Mouse (Mus musculus) midbrain, embryonic 14.5 days (tissue): ENCODE measurements around the gene Slc28a3. TPM values are rescaled to one million over a fixed set of nuclear protein-coding genes. Genes with fewer than 3 reads are reported as not detected.

Experiments used
- ATAC-seq: fragments of 200-750 bp; cut with Nextera tagmentation; 2 replicates; pipeline ENCODE4 v1.8.0; 2017; ENCODE audit warnings: moderate number of reproducible peaks, moderate library complexity; ENCODE audit not compliant: low FRiP score, low TSS enrichment
- DNase-seq: peaks from one replicate; pipeline ENCODE4 v3.0.0-alpha.2; 2015
- H3K27ac ChIP-seq: fragments of 300-500 bp; sonication (generic); replicated peaks from 2 replicates; pipeline ENCODE4 v1.5.1; 2014; ENCODE audit warnings: mild to moderate bottlenecking, low read depth, low read length, moderate library complexity
- H3K27me3 ChIP-seq: fragments of 300-500 bp; sonication (generic); 2 replicates; pipeline ENCODE4 v1.6.1; 2014; ENCODE audit warnings: low read length, control low read depth, mixed read lengths; ENCODE audit not compliant: control insufficient read depth, insufficient read depth
- H3K36me3 ChIP-seq: fragments of 300-500 bp; sonication (generic); 2 replicates; pipeline ENCODE4 v1.6.1; 2014; ENCODE audit warnings: low read length, control low read depth; ENCODE audit not compliant: control insufficient read depth, insufficient read depth
- H3K4me1 ChIP-seq: fragments of 300-500 bp; sonication (generic); 2 replicates; pipeline ENCODE4 v1.6.1; 2014; ENCODE audit warnings: mild to moderate bottlenecking, antibody characterized with exemption, low read length, control low read depth; ENCODE audit not compliant: control insufficient read depth, insufficient read depth
- H3K4me2 ChIP-seq: fragments of 300-500 bp; sonication (generic); 2 replicates; pipeline ENCODE4 v1.6.1; 2014; ENCODE audit warnings: mild to moderate bottlenecking, low read length, moderate library complexity
- H3K4me3 ChIP-seq: fragments of 300-500 bp; sonication (generic); replicated peaks from 2 replicates; pipeline ENCODE4 v1.5.1; 2014; ENCODE audit warnings: low read depth, low read length
- H3K9ac ChIP-seq: fragments of 300-500 bp; sonication (generic); replicated peaks from 2 replicates; pipeline ENCODE4 v1.6.1; 2014; ENCODE audit warnings: mild to moderate bottlenecking, low read length, moderate library complexity
- H3K9me3 ChIP-seq: fragments of 300-500 bp; sonication (generic); 2 replicates; pipeline ENCODE4 v1.6.1; 2016; ENCODE audit warnings: low read length, control low read depth, mixed read lengths; ENCODE audit not compliant: control insufficient read depth
- WGBS: fragments of 180-500 bp; shearing (Covaris S2); extraction: QIAGEN DNeasy Blood & Tissue Kit; methylation state at CpG from one replicate; pipeline ENCODE4 v1.1.7; 2014; 5-methylcytosine and 5-hydroxymethylcytosine counted together
- polyA plus RNA-seq: library from polyadenylated mRNA; unstranded; fragments of >200 nt; fragmentation: Nextera tagmentation; extraction: Ambion mirVana; gene quantifications from 2 replicates; pipeline ENCODE4 v1.2.1, GENCODE M21; 2014

The Slc28a3 gene
- polyA plus RNA-seq, 1 experiment from 2014 or later: not detected

DNA sequence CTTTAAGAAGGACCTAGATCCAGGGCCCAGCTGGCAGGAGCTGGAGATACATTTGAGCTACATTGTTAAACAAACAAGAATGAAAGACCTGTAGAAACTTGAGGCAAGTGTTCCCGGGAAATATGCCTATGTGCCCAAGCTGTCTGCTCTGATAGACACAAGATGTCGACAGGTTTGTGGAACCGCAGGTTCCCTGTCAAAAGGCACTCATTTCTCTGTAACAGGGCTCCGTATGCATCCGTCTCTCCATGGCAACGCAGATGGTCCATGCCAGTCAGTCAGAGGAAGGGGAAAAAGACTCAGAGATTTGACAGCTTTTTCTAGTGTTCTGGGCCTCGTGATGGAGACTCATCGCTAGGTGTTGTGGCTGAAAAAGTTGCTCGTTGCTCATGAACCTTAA is 99.4 kb downstream of the Slc28a3 start:
- H3K9me3 ChIP-seq: no peaks in the 10 kb centered on the region
- no peak overlapping the region for H3K4me2 ChIP-seq
- DNase-seq: no peak
- no peak overlapping the region for H3K27ac ChIP-seq
- H3K36me3 ChIP-seq: no peaks in the 10 kb centered on the region
- no peaks in the 10 kb centered on the region for H3K4me1 ChIP-seq
- H3K27me3 ChIP-seq: no peaks in the 10 kb centered on the region
- 86% methylated on average over 9 of the region's 9 CpGs for WGBS
- H3K4me3 ChIP-seq: no peak overlapping the region
- H3K9ac ChIP-seq: no peak overlapping the region
- no peak for ATAC-seq

DNA sequence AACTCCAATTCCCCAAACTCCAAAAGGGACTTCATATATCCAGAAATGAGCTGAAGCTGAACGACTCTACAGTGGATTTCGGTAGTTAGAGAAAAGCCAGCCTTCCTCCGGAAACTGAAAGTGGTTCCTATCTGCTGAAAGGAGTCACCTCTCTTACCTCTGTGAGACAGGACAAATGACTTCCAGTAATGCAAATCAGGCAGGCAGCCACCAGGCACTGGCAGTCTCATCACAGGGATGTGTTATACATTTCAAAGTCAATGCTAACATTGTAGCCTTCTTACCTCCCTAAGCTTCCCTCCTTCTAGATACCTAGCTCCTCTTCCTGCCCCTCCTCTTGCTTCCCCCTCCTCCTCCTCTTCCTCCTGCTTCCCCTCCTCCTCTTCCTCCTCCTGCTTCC is 101.4 kb downstream of the Slc28a3 start:
- Histone ChIP-seq H3K27me3 (no peaks in the 10 kb centered on the region), H3K9me3 (no peaks in the 10 kb centered on the region), H3K4me3 (no peak overlapping the region), H3K27ac (no peak overlapping the region), H3K9ac (no peak overlapping the region), H3K4me1 (no peaks in the 10 kb centered on the region), H3K4me2 (no peak overlapping the region), H3K36me3 (no peaks in the 10 kb centered on the region)
- DNase-seq: no peak
- 64% methylated on average over 3 of the region's 3 CpGs for WGBS
- no peak for ATAC-seq

GRCm38 (mm10) chr13:58503610-58504009 is 107.1 kb downstream of the Slc28a3 start:
- Histone ChIP-seq H3K4me2 (no peak overlapping the region), H3K4me1 (no peaks in the 10 kb centered on the region), H3K4me3 (no peak overlapping the region), H3K27me3 (no peaks in the 10 kb centered on the region), H3K9ac (no peak overlapping the region), H3K9me3 (no peaks in the 10 kb centered on the region), H3K27ac (no peak overlapping the region), H3K36me3 (no peaks in the 10 kb centered on the region)
- DNase-seq: no peak
- WGBS: 90% methylated on average over 2 of the region's 2 CpGs
- no peak for ATAC-seq

DNA sequence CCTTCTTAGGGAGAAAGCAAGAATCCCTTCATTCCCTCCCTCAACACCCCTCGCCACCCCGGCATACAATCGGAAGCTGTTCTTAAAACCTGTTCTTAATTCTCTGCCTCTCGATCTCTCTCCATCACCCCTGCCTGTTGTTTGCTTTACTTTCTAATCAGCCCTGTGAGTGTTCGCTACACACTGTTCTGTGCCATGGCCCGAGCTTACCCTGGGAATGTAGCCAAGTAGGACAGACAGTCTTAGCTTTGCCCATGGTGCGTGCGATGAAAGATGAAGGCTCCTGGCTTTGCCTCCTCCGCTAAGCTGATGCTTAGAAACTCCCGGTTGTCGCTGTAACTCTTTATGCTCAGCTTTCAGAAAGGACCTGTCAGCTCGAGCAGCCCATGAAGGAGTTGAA is 112.9 kb downstream of the Slc28a3 start:
- Histone ChIP-seq H3K36me3 (no peaks in the 10 kb centered on the region), H3K4me1 (no peaks in the 10 kb centered on the region; the same call in 1 of the 2 replicates), H3K9me3 (no peaks in the 10 kb centered on the region), H3K9ac (no peak overlapping the region), H3K27ac (no peak overlapping the region), H3K27me3 (no peaks in the 10 kb centered on the region), H3K4me3 (no peak overlapping the region), H3K4me2 (no peak overlapping the region)
- no peak for DNase-seq
- 75% methylated on average over 12 of the region's 12 CpGs for WGBS
- no peak for ATAC-seq

Other genes starting within 250 kb of the Slc28a3 start
- 21.0 and 22.9 TPM in 2 replicates for gene 2210016F16Rik, start 225.7 kb downstream of the Slc28a3 start, polyA plus RNA-seq
- gene Rmi1, start 208.6 kb downstream of the Slc28a3 start, polyA plus RNA-seq: 24.6 and 26.0 TPM in 2 replicates
- gene Hnrnpk, start 207.5 kb downstream of the Slc28a3 start, polyA plus RNA-seq: 1,214 and 1,754 TPM in 2 replicates
- gene Ntrk2, start 195.7 kb upstream of the Slc28a3 start, polyA plus RNA-seq: 96.7 and 100 TPM in 2 replicates